Mouse (Mus musculus) embryonic facial prominence, embryonic 12.5 days (tissue): ENCODE measurements around the gene Ano4. TPM values are rescaled to one million over a fixed set of nuclear protein-coding genes. Genes with fewer than 3 reads are reported as not detected.

Experiments used
- ATAC-seq: fragments of 200-750 bp; cut with Nextera tagmentation; 2 replicates; pipeline ENCODE4 v1.8.0; 2017; ENCODE audit not compliant: insufficient number of reproducible peaks, insufficient read depth, low FRiP score, low TSS enrichment
- H3K27ac ChIP-seq: fragments of 300-500 bp; sonication (generic); 2 replicates; pipeline ENCODE4 v1.5.1; 2016; ENCODE audit warnings: mild to moderate bottlenecking
- H3K27me3 ChIP-seq: fragments of 300-500 bp; sonication (generic); 2 replicates; pipeline ENCODE4 v1.6.1; 2016; ENCODE audit warnings: mild to moderate bottlenecking, moderate library complexity
- H3K36me3 ChIP-seq: fragments of 300-500 bp; sonication (generic); 2 replicates; pipeline ENCODE4 v1.6.1; 2016; ENCODE audit warnings: mild to moderate bottlenecking
- H3K4me1 ChIP-seq: fragments of 300-500 bp; sonication (generic); 2 replicates; pipeline ENCODE4 v1.6.1; 2016
- H3K4me2 ChIP-seq: fragments of 300-500 bp; sonication (generic); replicated peaks from 2 replicates; pipeline ENCODE4 v1.6.1; 2016; ENCODE audit warnings: mild to moderate bottlenecking, moderate library complexity
- H3K4me3 ChIP-seq: fragments of 300-500 bp; sonication (generic); 2 replicates; pipeline ENCODE4 v1.5.1; 2016; ENCODE audit warnings: mild to moderate bottlenecking
- H3K9ac ChIP-seq: fragments of 300-500 bp; sonication (generic); 2 replicates; pipeline ENCODE4 v1.6.1; 2016; ENCODE audit warnings: mild to moderate bottlenecking, moderate library complexity
- H3K9me3 ChIP-seq: fragments of 300-500 bp; sonication (generic); 2 replicates; pipeline ENCODE4 v1.6.1; 2016; ENCODE audit warnings: mild to moderate bottlenecking, moderate library complexity
- WGBS: fragments of 180-500 bp; shearing (Covaris S2); methylation state at CpG from one replicate; pipeline ENCODE4 v1.1.7; 2016; 5-methylcytosine and 5-hydroxymethylcytosine counted together
- polyA plus RNA-seq: library from polyadenylated mRNA; unstranded; fragments of >200 nt; fragmentation: Nextera tagmentation; extraction: Ambion mirVana; gene quantifications from 2 replicates; pipeline ENCODE4 v1.2.1, GENCODE M21; 2016

The Ano4 gene
- polyA plus RNA-seq, 1 experiment from 2014 or later: 1.5 TPM

- H3K27ac ChIP-seq: no peak overlapping the region
- H3K9ac ChIP-seq: no peak overlapping the region
- H3K4me2 ChIP-seq: no peak overlapping the region
- no peak for ATAC-seq
- no peak overlapping the region for H3K4me3 ChIP-seq
- H3K27me3 ChIP-seq: no peaks in the 10 kb centered on the region
- no peaks in the 10 kb centered on the region for H3K9me3 ChIP-seq
- H3K4me1 ChIP-seq: no peaks in the 10 kb centered on the region
- 27% methylated on average over 8 of the region's 8 CpGs for WGBS
- H3K36me3 ChIP-seq: no peaks in the 10 kb centered on the region
Measured at GRCm38 (mm10) chr10:88983444-88983843, 361.1 kb downstream of the Ano4 start.

GRCm38 (mm10) chr10:88979451-88979850 is 365.1 kb downstream of the Ano4 start:
- WGBS: 78% methylated on average over 4 of the region's 4 CpGs
- Histone ChIP-seq H3K4me2 (no peak overlapping the region), H3K9ac (no peak overlapping the region), H3K9me3 (no peaks in the 10 kb centered on the region), H3K27ac (no peak overlapping the region), H3K4me3 (no peak overlapping the region), H3K27me3 (no peaks in the 10 kb centered on the region), H3K36me3 (no peaks in the 10 kb centered on the region), H3K4me1 (no peaks in the 10 kb centered on the region)
- ATAC-seq: no peak

GRCm38 (mm10) chr10:88978932-88979331 is 365.6 kb downstream of the Ano4 start:
- WGBS: 84% methylated on average over 6 of the region's 6 CpGs
- no peaks in the 10 kb centered on the region for H3K36me3 ChIP-seq
- no peak overlapping the region for H3K4me3 ChIP-seq
- ATAC-seq: no peak
- H3K4me1 ChIP-seq: no peaks in the 10 kb centered on the region
- no peaks in the 10 kb centered on the region for H3K27me3 ChIP-seq
- H3K27ac ChIP-seq: no peak overlapping the region
- H3K9me3 ChIP-seq: no peaks in the 10 kb centered on the region
- H3K4me2 ChIP-seq: no peak overlapping the region
- H3K9ac ChIP-seq: no peak overlapping the region

GRCm38 (mm10) chr10:88970951-88971725 is 373.4 kb downstream of the Ano4 start:
- Histone ChIP-seq H3K27me3 (no peaks in the 10 kb centered on the region), H3K36me3 (no peaks in the 10 kb centered on the region), H3K4me2 (no peak overlapping the region), H3K4me1 (no peaks in the 10 kb centered on the region), H3K9me3 (no peaks in the 10 kb centered on the region), H3K27ac (no peak overlapping the region), H3K4me3 (no peak overlapping the region), H3K9ac (no peak overlapping the region)
- ATAC-seq: no peak
- 68% methylated on average over 7 of the region's 7 CpGs for WGBS

GRCm38 (mm10) chr10:88968586-88968985 is 376.0 kb downstream of the Ano4 start:
- no peak overlapping the region for H3K27ac ChIP-seq
- WGBS: 92% methylated on average over 5 of the region's 5 CpGs
- no peak overlapping the region for H3K4me2 ChIP-seq
- H3K9me3 ChIP-seq: no peaks in the 10 kb centered on the region
- H3K9ac ChIP-seq: no peak overlapping the region
- ATAC-seq: no peak
- H3K4me3 ChIP-seq: no peak overlapping the region
- no peaks in the 10 kb centered on the region for H3K4me1 ChIP-seq
- no peaks in the 10 kb centered on the region for H3K36me3 ChIP-seq
- no peaks in the 10 kb centered on the region for H3K27me3 ChIP-seq

GRCm38 (mm10) chr10:88960791-88961190 is 383.8 kb downstream of the Ano4 start:
- H3K36me3 ChIP-seq: no peaks in the 10 kb centered on the region
- H3K27me3 ChIP-seq: no peaks in the 10 kb centered on the region
- no peak overlapping the region for H3K4me2 ChIP-seq
- H3K4me1 ChIP-seq: no peaks in the 10 kb centered on the region
- 82% methylated on average over 5 of the region's 5 CpGs for WGBS
- no peak for ATAC-seq
- no peak overlapping the region for H3K9ac ChIP-seq
- H3K4me3 ChIP-seq: no peak overlapping the region
- no peaks in the 10 kb centered on the region for H3K9me3 ChIP-seq
- no peak overlapping the region for H3K27ac ChIP-seq

GRCm38 (mm10) chr10:88950297-88950653 is 394.3 kb downstream of the Ano4 start:
- Histone ChIP-seq H3K27ac (no peak overlapping the region), H3K4me3 (no peak overlapping the region), H3K36me3 (no peaks in the 10 kb centered on the region), H3K9ac (no peak overlapping the region), H3K27me3 (no peaks in the 10 kb centered on the region), H3K4me2 (no peak overlapping the region), H3K9me3 (no peaks in the 10 kb centered on the region), H3K4me1 (no peaks in the 10 kb centered on the region)
- ATAC-seq: no peak
- 75% methylated on average over 4 of the region's 4 CpGs for WGBS

GRCm38 (mm10) chr10:88949649-88950296 is 394.8 kb downstream of the Ano4 start:
- Histone ChIP-seq H3K36me3 (no peaks in the 10 kb centered on the region), H3K4me1 (no peaks in the 10 kb centered on the region), H3K4me2 (no peak overlapping the region), H3K4me3 (no peak overlapping the region), H3K9ac (no peak overlapping the region), H3K27ac (no peak overlapping the region), H3K27me3 (no peaks in the 10 kb centered on the region), H3K9me3 (no peaks in the 10 kb centered on the region)
- 94% methylated on average over 12 of the region's 12 CpGs for WGBS
- ATAC-seq: no peak

Other genes starting within 250 kb of the Ano4 start
- 15.3 and 17.0 TPM in 2 replicates for gene Gas2l3, start 99.2 kb upstream of the Ano4 start, polyA plus RNA-seq
- not detected in 2 replicates for gene Nr1h4, start 188.8 kb upstream of the Ano4 start, polyA plus RNA-seq